Mouse (Mus musculus) layer of hippocampus, adult 2 months (tissue): ENCODE results near the gene Baiap2l1. TPM values are rescaled to one million over a fixed set of nuclear protein-coding genes. Genes with fewer than 3 reads are reported as not detected.
A peak's percentile ranks its signal among the peaks of the same experiment; 100 is the strongest.

Experiments used
- DNase-seq, 2 experiments: peaks; one replicate each; pipeline ENCODE4 v3.0.0; 2022; ENCODE audit warnings: low spot score in 2 of 2
- H3K27ac ChIP-seq: fragments of 200-600 bp; 2 replicates; pipeline ENCODE4 v1.8.1; 2022
- H3K4me3 ChIP-seq: fragments of 200-600 bp; 2 replicates; pipeline ENCODE4 v1.8.1; 2022; ENCODE audit warnings: mild to moderate bottlenecking
- CTCF ChIP-seq: fragments of 200-600 bp; conservative IDR thresholded peaks from 2 replicates; pipeline ENCODE4 v1.8.1; 2022; ENCODE audit warnings: antibody characterized with exemption, mild to moderate bottlenecking, moderate library complexity
- total RNA-seq, 2 experiments: library from RNA; stranded (reverse); gene quantifications; 2 replicates each; pipeline ENCODE4 v1.2.3; 2021

Baiap2l1 gene
- total RNA-seq, 2 experiments from 2014 or later = 0.46 to 0.49 TPM

GRCm38 (mm10) chr5:144238969-144239368 lies 118.9 kb downstream of the Baiap2l1 start:
- DNase-seq = no peak
- no peak overlapping the region for H3K27ac ChIP-seq
- no peak for TF ChIP-seq CTCF
- H3K4me3 ChIP-seq = no peak overlapping the region

GRCm38 (mm10) chr5:144234714-144235113 lies 123.2 kb downstream of the Baiap2l1 start:
- no peak for TF ChIP-seq CTCF
- H3K4me3 ChIP-seq = no peak overlapping the region
- H3K27ac ChIP-seq = peak overlapping the region; percentile 77; the same call in 1 of the 2 replicates
- peak; percentile 62 to 77 for DNase-seq

- DNase-seq = no peak
- no peak for TF ChIP-seq CTCF
- no peak overlapping the region for H3K4me3 ChIP-seq
Measured at GRCm38 (mm10) chr5:144234222-144234621, 123.7 kb downstream of the Baiap2l1 start.

GRCm38 (mm10) chr5:144232531-144232930 lies 125.4 kb downstream of the Baiap2l1 start:
- no peak for DNase-seq
- no peak for TF ChIP-seq CTCF
- no peak overlapping the region for H3K27ac ChIP-seq
- no peak overlapping the region for H3K4me3 ChIP-seq

More at GRCm38 (mm10) chr5:144234222-144234621, 123.7 kb downstream of the Baiap2l1 start:
- peak overlapping the region; percentile 16; the same call in 1 of the 2 replicates for H3K27ac ChIP-seq

GRCm38 (mm10) chr5:144231410-144231809 lies 126.5 kb downstream of the Baiap2l1 start:
- Histone ChIP-seq H3K4me3 (no peak overlapping the region), H3K27ac (no peak overlapping the region)
- TF ChIP-seq CTCF = peak; percentile 63
- DNase-seq = no peak

- no peak for DNase-seq
- no peak overlapping the region for H3K27ac ChIP-seq
- no peak overlapping the region for H3K4me3 ChIP-seq
- TF ChIP-seq CTCF = no peak
Measured at GRCm38 (mm10) chr5:144230216-144230615, 127.7 kb downstream of the Baiap2l1 start.

- no peak for TF ChIP-seq CTCF
- no peak for DNase-seq
- no peak overlapping the region for H3K27ac ChIP-seq
- H3K4me3 ChIP-seq = no peak overlapping the region
Measured at GRCm38 (mm10) chr5:144226220-144226619, 131.7 kb downstream of the Baiap2l1 start.

- no peak for DNase-seq
- 0 out of 2 replicates have a peak, but pooled peaks have one; percentile 11 for TF ChIP-seq CTCF
- H3K4me3 ChIP-seq = peak overlapping the region; percentile 80
- peak overlapping the region; percentile 93 for H3K27ac ChIP-seq
Measured at GRCm38 (mm10) chr5:144223899-144224816, 133.8 kb downstream of the Baiap2l1 start.

GRCm38 (mm10) chr5:144223503-144223862 lies 134.4 kb downstream of the Baiap2l1 start, which contains the start of gene Tecpr1:
TSS of gene Tecpr1 (minus strand) at chr5:144223615.
- Histone ChIP-seq H3K27ac (peak within 1 kb of the TSS; percentile 93), H3K4me3 (peak within 1 kb of the TSS; percentile 80)
- TF ChIP-seq CTCF = peak; percentile 41
- DNase-seq = peak; percentile 96

- peak overlapping the region; percentile 93 for H3K27ac ChIP-seq
- TF ChIP-seq CTCF = no peak
- peak overlapping the region; percentile 80 for H3K4me3 ChIP-seq
- DNase-seq = no peak
Measured at GRCm38 (mm10) chr5:144222811-144223502, 135.0 kb downstream of the Baiap2l1 start.

GRCm38 (mm10) chr5:144221305-144221704 lies 136.6 kb downstream of the Baiap2l1 start:
- no peak for TF ChIP-seq CTCF
- no peak overlapping the region for H3K27ac ChIP-seq
- no peak for DNase-seq
- no peak overlapping the region for H3K4me3 ChIP-seq

- DNase-seq = no peak
- no peak for TF ChIP-seq CTCF
- Histone ChIP-seq H3K4me3 (no peak overlapping the region), H3K27ac (peak overlapping the region; percentile 57; the same call in 1 of the 2 replicates)
Measured at GRCm38 (mm10) chr5:144219936-144220335, 138.0 kb downstream of the Baiap2l1 start.

- DNase-seq = no peak
- TF ChIP-seq CTCF = no peak
- Histone ChIP-seq H3K27ac (peak overlapping the region; percentile 57; the same call in 1 of the 2 replicates), H3K4me3 (no peak overlapping the region)
Measured at GRCm38 (mm10) chr5:144219306-144219705, 138.6 kb downstream of the Baiap2l1 start.
